Mouse (Mus musculus): Measurements from ENCODE around the gene Rpl29. TPM values are rescaled to one million over a fixed set of nuclear protein-coding genes. Genes with fewer than 3 reads are reported as not detected.

Gene Rpl29
- polyA plus RNA-seq, 1 experiment from 2014 or later: 676 TPM

DNA sequence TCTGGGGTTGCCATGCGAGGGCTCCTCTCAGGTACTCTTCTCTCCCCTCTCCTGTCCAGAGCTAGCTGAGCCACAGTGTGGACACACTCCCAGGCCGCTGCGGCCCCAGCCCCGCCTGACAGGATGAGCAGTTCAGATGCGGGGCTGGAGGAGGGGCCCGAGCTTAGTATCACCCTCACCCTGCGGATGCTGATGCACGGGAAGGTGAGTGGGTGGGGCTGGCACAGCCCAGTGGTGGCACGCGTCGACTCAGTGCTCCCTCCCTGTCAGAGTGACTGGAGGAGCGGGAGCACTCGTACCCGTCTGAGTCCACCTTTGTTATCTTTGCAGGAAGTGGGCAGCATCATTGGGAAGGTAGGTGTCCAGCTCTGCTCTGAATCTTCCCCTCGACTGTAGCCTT is 30.7 kb downstream of the Rpl29 start:
- Histone ChIP-seq H3K4me1 (replicated peaks) (peaks cover 79% of the 10 kb centered on the region), H3K4me3 (replicated peaks) (no peak overlapping the region), H3K27ac (peak overlapping the region; percentile 3; the same call in 1 of the 2 replicates), H3K27me3 (peaks cover 4% of the 10 kb centered on the region; the same call in 1 of the 2 replicates), H3K9me3 (no peaks in the 10 kb centered on the region), H3K4me2 (replicated peaks) (no peak overlapping the region), H3K36me3 (peaks cover 49% of the 10 kb centered on the region), H3K9ac (replicated peaks) (peak overlapping the region; percentile 46)
- no peak for ATAC-seq
- WGBS: 84% methylated on average over 15 of the region's 15 CpGs

DNA sequence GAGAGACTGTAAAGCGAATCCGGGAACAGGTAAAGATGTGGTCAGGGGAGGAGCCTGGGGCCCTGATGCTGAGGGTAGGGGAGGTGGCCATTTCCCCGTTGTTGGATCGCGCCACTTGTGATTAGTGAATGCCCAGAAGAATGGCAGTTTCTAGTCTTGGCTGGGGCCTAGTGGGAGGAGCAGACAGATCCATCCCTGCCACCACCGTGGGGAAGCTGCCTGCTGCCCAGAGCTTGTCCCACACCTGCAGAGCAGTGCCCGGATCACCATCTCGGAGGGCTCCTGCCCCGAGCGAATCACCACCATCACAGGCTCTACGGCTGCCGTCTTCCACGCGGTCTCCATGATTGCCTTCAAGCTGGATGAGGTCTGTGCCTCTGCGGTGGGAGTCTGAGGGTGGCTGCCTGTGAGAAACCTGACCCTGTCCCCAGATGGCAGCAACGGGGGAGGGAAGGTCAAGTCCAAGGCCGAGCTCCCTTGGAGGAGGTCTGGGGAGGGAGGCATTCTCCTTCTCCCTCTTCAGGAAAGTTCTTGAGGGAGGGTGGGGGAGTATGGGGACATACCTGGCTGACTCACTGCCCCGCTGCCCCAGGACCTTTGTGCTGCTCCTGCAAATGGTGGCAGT is 31.3 kb downstream of the Rpl29 start:
- Histone ChIP-seq H3K27me3 (peaks cover 4% of the 10 kb centered on the region; the same call in 1 of the 2 replicates), H3K4me2 (replicated peaks) (no peak overlapping the region), H3K27ac (no peak overlapping the region), H3K36me3 (peaks cover 49% of the 10 kb centered on the region), H3K4me1 (replicated peaks) (peaks cover 79% of the 10 kb centered on the region), H3K9ac (replicated peaks) (no peak overlapping the region; the same call in 1 of the 2 replicates), H3K9me3 (no peaks in the 10 kb centered on the region), H3K4me3 (replicated peaks) (no peak overlapping the region)
- WGBS: 81% methylated on average over 18 of the region's 18 CpGs
- no peak for ATAC-seq

DNA sequence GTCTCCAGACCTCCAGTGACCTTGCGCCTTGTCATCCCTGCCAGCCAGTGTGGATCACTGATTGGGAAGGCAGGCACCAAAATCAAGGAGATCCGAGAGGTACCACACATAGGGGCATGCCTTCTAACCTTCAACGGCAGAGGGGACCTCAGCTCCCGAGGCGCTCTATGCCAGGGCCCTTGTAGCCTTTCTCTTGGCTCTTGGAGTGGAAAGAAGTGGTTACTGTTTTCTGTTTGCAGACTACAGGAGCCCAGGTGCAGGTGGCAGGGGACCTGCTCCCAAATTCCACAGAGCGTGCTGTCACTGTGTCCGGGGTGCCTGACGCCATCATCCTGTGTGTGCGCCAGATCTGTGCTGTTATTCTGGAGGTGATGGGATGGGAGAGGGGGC is 31.8 kb downstream of the Rpl29 start:
- Histone ChIP-seq H3K4me1 (replicated peaks) (peaks cover 79% of the 10 kb centered on the region), H3K9ac (replicated peaks) (no peak overlapping the region)

DNA sequence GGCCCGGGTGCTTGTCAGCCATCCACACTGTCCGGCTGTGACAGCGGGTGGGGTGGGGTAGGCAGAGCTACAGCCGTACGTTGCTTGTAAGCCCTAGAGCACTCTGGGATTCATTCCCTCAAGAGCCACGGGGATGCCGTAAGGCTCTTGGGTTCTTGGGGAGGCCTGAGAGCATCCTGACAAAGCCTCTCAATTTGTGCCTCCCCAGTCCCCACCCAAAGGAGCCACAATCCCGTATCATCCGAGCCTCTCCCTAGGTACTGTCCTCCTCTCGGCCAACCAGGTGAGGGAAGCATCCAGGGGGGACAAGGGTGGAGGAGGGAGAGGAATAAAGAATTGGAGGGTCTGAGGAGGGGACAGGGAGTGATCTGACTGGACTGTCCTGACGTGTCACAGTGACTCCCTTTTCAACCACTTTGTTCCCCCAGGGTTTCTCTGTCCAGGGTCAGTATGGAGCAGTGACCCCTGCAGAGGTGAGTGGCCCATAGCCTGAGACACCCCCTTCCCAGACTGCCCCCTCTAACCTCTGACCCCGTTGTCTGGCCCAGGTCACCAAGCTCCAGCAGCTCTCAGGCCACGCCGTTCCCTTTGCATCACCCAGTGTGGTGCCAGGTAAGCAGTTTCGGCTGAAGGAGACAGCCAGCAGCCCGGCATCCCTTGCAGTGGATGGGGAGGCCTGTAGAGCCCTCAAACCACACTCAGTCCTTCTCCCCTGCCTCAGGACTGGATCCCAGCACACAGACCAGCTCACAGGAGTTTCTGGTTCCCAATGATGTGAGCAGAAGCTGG is 32.6 kb downstream of the Rpl29 start:
- ATAC-seq: no peak
- WGBS: 83% methylated on average over 16 of the region's 16 CpGs
- Histone ChIP-seq H3K4me1 (replicated peaks) (peaks cover 72% of the 10 kb centered on the region), H3K4me3 (replicated peaks) (no peak overlapping the region), H3K27ac (no peak overlapping the region), H3K4me2 (replicated peaks) (no peak overlapping the region), H3K27me3 (peaks cover 4% of the 10 kb centered on the region; the same call in 1 of the 2 replicates), H3K9ac (replicated peaks) (no peak overlapping the region), H3K9me3 (no peaks in the 10 kb centered on the region), H3K36me3 (peaks cover 49% of the 10 kb centered on the region)

More for the DNA sequence above, 31.8 kb downstream of the Rpl29 start:
- ATAC-seq: no peak
- H3K9me3 ChIP-seq: no peaks in the 10 kb centered on the region
- H3K36me3 ChIP-seq: peaks cover 49% of the 10 kb centered on the region
- peaks cover 4% of the 10 kb centered on the region; the same call in 1 of the 2 replicates for H3K27me3 ChIP-seq
- no peak overlapping the region for H3K27ac ChIP-seq
- 93% methylated on average over 9 of the region's 9 CpGs for WGBS
- no peak overlapping the region for H3K4me3 ChIP-seq (replicated peaks)
- H3K4me2 ChIP-seq (replicated peaks): no peak overlapping the region

DNA sequence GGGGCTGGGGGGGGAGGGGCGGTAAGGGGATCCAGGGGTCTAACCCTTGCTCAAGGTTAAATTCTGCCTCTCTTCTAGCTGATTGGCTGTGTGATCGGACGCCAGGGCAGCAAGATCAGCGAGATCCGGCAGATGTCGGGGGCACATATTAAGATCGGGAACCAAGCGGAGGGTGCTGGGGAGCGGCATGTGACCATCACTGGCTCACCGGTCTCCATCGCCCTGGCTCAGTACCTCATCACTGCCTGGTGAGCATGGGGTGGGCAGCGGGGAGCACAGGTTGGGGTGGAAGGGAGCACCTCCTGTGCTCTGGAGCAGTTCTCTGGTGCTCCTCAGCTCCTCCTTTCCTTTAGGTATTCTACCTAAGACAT is 33.2 kb downstream of the Rpl29 start:
- Histone ChIP-seq H3K9ac (replicated peaks) (no peak overlapping the region), H3K4me1 (replicated peaks) (peaks cover 66% of the 10 kb centered on the region), H3K4me2 (replicated peaks) (no peak overlapping the region), H3K36me3 (peaks cover 49% of the 10 kb centered on the region), H3K4me3 (replicated peaks) (no peak overlapping the region), H3K27me3 (peaks cover 4% of the 10 kb centered on the region; the same call in 1 of the 2 replicates), H3K9me3 (no peaks in the 10 kb centered on the region), H3K27ac (no peak overlapping the region)
- WGBS: 90% methylated on average over 12 of the region's 12 CpGs
- no peak for ATAC-seq

DNA sequence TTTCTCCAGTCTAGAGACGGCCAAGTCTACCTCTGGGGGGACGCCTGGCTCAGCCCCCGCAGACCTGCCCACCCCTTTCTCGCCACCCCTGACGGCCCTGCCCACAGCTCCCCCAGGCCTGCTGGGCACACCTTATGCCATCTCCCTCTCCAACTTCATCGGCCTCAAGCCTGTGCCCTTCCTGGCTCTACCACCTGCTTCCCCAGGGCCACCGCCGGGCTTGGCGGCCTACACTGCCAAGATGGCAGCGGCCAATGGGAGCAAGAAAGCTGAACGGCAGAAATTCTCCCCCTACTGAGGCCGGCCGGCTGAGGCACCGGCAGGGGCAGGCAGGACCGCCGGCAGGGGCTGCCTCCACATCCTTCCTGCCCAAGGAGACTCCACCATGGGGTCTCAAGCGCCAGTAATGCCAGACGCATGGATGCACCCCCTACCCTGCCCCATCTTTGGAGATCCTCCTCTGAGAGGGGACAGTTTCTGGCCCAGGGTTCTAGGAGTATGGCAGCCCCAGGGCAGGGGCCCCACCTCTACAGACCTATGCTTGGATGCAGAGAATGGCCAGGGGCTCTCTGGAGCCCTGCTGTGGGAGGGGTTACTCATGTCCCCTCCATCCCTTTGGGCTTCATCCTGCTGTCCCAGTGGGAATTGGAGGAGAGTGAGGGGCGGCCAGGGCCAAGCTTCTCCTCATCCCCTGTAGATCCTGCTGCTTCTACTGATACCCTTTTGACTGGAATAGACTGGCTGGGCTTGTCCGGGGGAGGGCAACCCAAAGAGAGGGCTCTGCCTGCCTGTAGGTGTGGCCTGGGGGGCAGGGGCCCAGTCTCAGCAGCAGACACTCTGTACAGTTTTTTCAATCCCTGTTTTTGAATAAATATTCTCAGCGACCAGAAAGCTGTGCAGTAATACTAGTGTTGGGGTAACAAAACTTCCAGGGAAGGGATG is 34.1 kb downstream of the Rpl29 start:
- Histone ChIP-seq H3K9ac (replicated peaks) (no peak overlapping the region; the same call in 1 of the 2 replicates), H3K4me1 (replicated peaks) (peaks cover 57% of the 10 kb centered on the region), H3K27ac (no peak overlapping the region), H3K4me2 (replicated peaks) (no peak overlapping the region), H3K27me3 (peaks cover 4% of the 10 kb centered on the region; the same call in 1 of the 2 replicates), H3K9me3 (no peaks in the 10 kb centered on the region), H3K4me3 (replicated peaks) (no peak overlapping the region), H3K36me3 (peaks cover 49% of the 10 kb centered on the region)
- WGBS: 81% methylated on average over 21 of the region's 21 CpGs
- no peak for ATAC-seq

DNA sequence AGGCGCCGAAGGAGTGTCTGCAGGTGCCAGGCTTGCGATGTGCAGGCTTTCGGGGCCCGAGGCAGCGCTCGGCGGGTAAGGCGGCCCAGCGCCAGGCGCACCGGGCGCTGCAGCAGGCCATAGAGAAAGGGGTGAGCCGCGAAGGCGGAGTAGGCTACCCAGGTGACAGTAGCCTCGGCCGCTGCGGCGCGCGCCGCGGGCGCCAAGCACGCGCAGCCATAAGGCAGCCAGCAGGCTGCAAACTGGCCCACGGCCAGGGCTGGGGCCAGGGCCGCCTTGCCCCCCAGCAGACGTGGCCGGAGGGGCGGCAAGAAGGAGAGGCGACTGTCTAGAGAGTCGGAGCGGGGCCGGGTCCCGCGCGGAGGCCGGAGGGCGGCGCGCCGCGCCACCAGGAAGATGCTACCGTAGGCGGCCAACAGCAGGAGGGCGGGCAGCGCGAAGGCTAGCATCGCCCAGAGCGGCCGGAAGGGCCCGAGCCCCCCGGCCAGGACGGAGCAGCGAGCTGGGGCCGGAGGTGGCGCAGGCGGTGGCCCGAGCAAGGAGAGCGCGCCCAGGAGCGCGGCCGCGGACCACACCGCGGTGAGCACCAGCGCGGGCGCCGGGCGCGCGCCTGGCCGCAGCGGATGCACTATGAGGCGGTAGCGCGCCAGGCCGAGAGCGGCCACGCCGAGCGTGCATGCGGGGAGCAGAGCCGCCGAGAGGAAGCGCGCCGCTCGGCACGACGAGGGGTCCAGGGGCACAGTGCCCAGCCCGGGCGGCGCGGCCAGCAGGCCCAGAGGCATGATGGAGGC is 35.7 kb downstream of the Rpl29 start:
- under 1% methylated on average over 99 of the region's 99 CpGs for WGBS
- H3K9ac ChIP-seq (replicated peaks): peak overlapping the region; percentile 67
- peaks cover 4% of the 10 kb centered on the region; the same call in 1 of the 2 replicates for H3K27me3 ChIP-seq
- ATAC-seq: peak; percentile 83
- H3K9me3 ChIP-seq: no peaks in the 10 kb centered on the region
- H3K4me2 ChIP-seq (replicated peaks): peak overlapping the region; percentile 73
- peaks cover 46% of the 10 kb centered on the region for H3K36me3 ChIP-seq
- H3K4me3 ChIP-seq (replicated peaks): peak overlapping the region; percentile 43
- peaks cover 41% of the 10 kb centered on the region for H3K4me1 ChIP-seq (replicated peaks)
- H3K27ac ChIP-seq: peak overlapping the region; percentile 85

DNA sequence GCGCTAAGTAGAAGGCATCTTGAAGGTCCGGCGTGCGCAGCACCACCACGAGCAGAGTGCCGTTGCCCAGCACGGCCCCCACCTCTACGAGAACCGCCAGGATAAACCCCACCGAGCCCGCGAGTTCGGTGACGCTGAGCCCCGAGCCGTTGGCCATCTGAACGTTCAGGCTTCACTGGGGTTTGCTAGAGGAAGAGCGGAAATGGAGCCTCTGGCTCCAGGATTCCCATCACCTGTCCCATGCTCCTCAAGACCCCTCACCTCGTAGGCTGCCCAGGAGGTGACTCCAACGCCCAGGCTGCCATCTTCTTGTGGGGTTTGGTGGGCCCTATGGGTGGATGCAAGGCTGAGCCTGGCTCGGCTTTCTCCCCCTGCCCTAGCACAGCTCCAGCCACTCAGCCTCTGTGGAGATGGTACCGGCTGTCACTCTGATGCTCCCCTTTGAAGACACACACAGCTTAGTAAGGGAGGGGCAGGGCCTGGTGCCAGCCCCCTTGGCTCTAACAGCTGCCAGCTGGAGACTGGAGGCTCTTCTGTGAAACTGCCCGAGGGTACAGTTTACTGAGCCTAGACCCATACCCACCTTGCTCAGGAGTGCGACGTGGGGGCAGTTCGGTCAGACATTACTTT is 36.4 kb downstream of the Rpl29 start, which contains the start of gene Gpr62:
TSS of gene Gpr62 (minus strand) at position 368 of the 630 bp plus-strand sequence.
- peak; percentile 53 for ATAC-seq
- Histone ChIP-seq H3K9ac (replicated peaks) (peak within 1 kb of the TSS; percentile 67), H3K36me3 (peaks cover 39% of the 10 kb centered on the region), H3K4me1 (replicated peaks) (peaks cover 34% of the 10 kb centered on the region), H3K9me3 (no peaks in the 10 kb centered on the region), H3K27me3 (peaks cover 4% of the 10 kb centered on the region; the same call in 1 of the 2 replicates), H3K4me3 (replicated peaks) (peak within 1 kb of the TSS; percentile 43), H3K4me2 (replicated peaks) (peak within 1 kb of the TSS; percentile 73), H3K27ac (peak within 1 kb of the TSS; percentile 85)
- 30% methylated on average over 26 of the region's 26 CpGs for WGBS

DNA sequence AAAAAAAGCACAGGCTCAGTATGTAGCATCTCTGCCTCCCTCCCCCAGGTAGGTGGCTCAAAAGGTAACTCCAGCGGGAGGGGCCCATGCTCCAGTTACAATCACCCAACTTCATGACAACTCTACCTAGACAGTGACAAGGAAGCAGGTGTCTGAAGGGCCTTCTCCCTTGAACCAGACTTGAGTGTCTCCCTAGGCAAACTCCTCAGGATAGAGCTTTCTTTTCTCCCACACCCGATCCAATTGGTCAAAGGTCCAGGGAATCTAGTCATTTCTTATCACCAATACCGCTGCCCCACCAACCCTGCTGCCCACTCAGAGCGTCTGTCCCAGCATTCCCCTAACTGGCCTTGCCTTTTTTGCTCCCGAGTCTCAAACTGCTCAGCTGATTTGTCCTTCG is 37.5 kb downstream of the Rpl29 start:
- ATAC-seq: no peak
- 92% methylated on average over 6 of the region's 6 CpGs for WGBS
- H3K4me1 ChIP-seq (replicated peaks): peaks cover 34% of the 10 kb centered on the region

DNA sequence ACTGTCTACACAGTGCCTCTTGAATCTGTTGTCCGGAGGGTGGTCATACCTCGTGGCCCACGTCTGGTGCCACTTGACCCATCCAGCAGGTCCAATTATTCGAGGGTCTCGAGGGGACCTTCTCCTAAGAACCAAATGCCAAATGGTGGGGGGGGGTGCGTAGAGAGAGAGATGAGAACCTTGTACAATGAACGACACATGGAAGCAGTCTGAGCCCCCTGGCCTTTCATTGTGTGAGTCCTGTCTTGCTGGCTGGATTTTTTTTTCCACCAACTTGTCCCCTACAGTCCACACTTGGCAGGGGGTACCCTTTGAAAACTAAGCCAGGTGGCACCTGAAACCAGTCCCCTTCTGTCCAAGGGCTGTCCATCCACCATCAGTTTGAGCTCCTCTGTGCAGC is 38.5 kb downstream of the Rpl29 start:
- no peaks in the 10 kb centered on the region for H3K9me3 ChIP-seq
- no peak overlapping the region for H3K4me3 ChIP-seq (replicated peaks)
- no peak overlapping the region for H3K27ac ChIP-seq
- peaks cover 18% of the 10 kb centered on the region for H3K36me3 ChIP-seq
- H3K9ac ChIP-seq (replicated peaks): no peak overlapping the region
- 86% methylated on average over 7 of the region's 7 CpGs for WGBS
- H3K4me1 ChIP-seq (replicated peaks): peaks cover 36% of the 10 kb centered on the region
- peaks cover 4% of the 10 kb centered on the region; the same call in 1 of the 2 replicates for H3K27me3 ChIP-seq
- ATAC-seq: no peak
- H3K4me2 ChIP-seq (replicated peaks): no peak overlapping the region

More for the DNA sequence above, 37.5 kb downstream of the Rpl29 start:
- Histone ChIP-seq H3K4me3 (replicated peaks) (no peak overlapping the region), H3K27ac (no peak overlapping the region), H3K4me2 (replicated peaks) (no peak overlapping the region), H3K9me3 (no peaks in the 10 kb centered on the region), H3K9ac (replicated peaks) (no peak overlapping the region), H3K36me3 (peaks cover 28% of the 10 kb centered on the region), H3K27me3 (peaks cover 4% of the 10 kb centered on the region; the same call in 1 of the 2 replicates)

Data from midbrain, embryonic 13.5 days (tissue).